Mouse (Mus musculus): ENCODE measurements around the gene Fos.

Fos gene

GRCm38 (mm10) chr12:85462802-85463201 is 10.9 kb upstream of the Fos start:
- no peak for DNase-seq

GRCm38 (mm10) chr12:85464431-85464830 is 9.3 kb upstream of the Fos start:
- DNase-seq: no peak

- DNase-seq: no peak
Observed at GRCm38 (mm10) chr12:85464902-85465301, 8.8 kb upstream of the Fos start.

GRCm38 (mm10) chr12:85467854-85468253 is 5.8 kb upstream of the Fos start:
- DNase-seq: peak; percentile 54

GRCm38 (mm10) chr12:85468666-85469065 is 5.0 kb upstream of the Fos start:
- DNase-seq: no peak

- peak; percentile 53 for DNase-seq
Observed at GRCm38 (mm10) chr12:85471920-85472655, 1.6 kb upstream of the Fos start.

- DNase-seq: no peak
Observed at GRCm38 (mm10) chr12:85472656-85473410, 857 bp upstream of the Fos start.

GRCm38 (mm10) chr12:85474298-85475231 is 875 bp downstream of the Fos start:
- peak; percentile 70 for DNase-seq

- no peak for DNase-seq
Observed at GRCm38 (mm10) chr12:85475232-85475919, 1.7 kb downstream of the Fos start.

GRCm38 (mm10) chr12:85475920-85476828 is 2.5 kb downstream of the Fos start:
- no peak for DNase-seq

GRCm38 (mm10) chr12:85477219-85477618 is 3.5 kb downstream of the Fos start:
- DNase-seq: no peak

- no peak for DNase-seq
Observed at GRCm38 (mm10) chr12:85477804-85478203, 4.1 kb downstream of the Fos start.

- DNase-seq: no peak
Observed at GRCm38 (mm10) chr12:85478696-85479095, 5.0 kb downstream of the Fos start.

GRCm38 (mm10) chr12:85479190-85479589 is 5.5 kb downstream of the Fos start:
- no peak for DNase-seq

- no peak for DNase-seq
Observed at GRCm38 (mm10) chr12:85483155-85483554, 9.5 kb downstream of the Fos start.

GRCm38 (mm10) chr12:85484655-85485054 is 11.0 kb downstream of the Fos start:
- no peak for DNase-seq

- DNase-seq: peak; percentile 95
Observed at GRCm38 (mm10) chr12:85485890-85486765, 12.4 kb downstream of the Fos start.

GRCm38 (mm10) chr12:85486766-85487069 is 13.0 kb downstream of the Fos start:
- peak; percentile 30 for DNase-seq

- DNase-seq: peak; percentile 72
Observed at GRCm38 (mm10) chr12:85487545-85488141, 14.0 kb downstream of the Fos start.

- no peak for DNase-seq
Observed at GRCm38 (mm10) chr12:85489232-85489886, 15.7 kb downstream of the Fos start.
